Mouse (Mus musculus) CH12.LX (cell line): Measurements from ENCODE around the gene Mrpl49.

ENCODE experiments used
- CTCF ChIP-seq, 2 experiments: IDR thresholded peaks in 1 of 2; conservative IDR thresholded peaks in 1 of 2; 2 replicates each; pipeline ENCODE4 v1.5.1; 2011 to 2012; ENCODE audit warnings: low read depth in 2 of 2, low read length in 2 of 2, improper control_type of control experiment in 1 of 2, inconsistent platforms in 1 of 2, mild to moderate bottlenecking in 1 of 2, moderate library complexity in 1 of 2
- E2F4 ChIP-seq: IDR thresholded peaks from 2 replicates; pipeline ENCODE4 v1.6.1; 2011; ENCODE audit warnings: low read depth, low read length, improper control_type of control experiment; ENCODE audit not compliant: insufficient replicate concordance
- EP300 ChIP-seq: IDR thresholded peaks from 2 replicates; pipeline ENCODE4 v1.6.1; 2011; ENCODE audit warnings: low read length, improper control_type of control experiment
- GABPA ChIP-seq: IDR thresholded peaks from 2 replicates; pipeline ENCODE4 v1.6.1; 2012; ENCODE audit warnings: low read depth, low read length, improper control_type of control experiment, inconsistent platforms; ENCODE audit not compliant: insufficient replicate concordance
- JUN ChIP-seq: IDR thresholded peaks from 2 replicates; pipeline ENCODE4 v1.6.1; 2011; ENCODE audit warnings: low read depth, mild to moderate bottlenecking, low read length, improper control_type of control experiment, moderate library complexity; ENCODE audit not compliant: insufficient read depth
- MAX ChIP-seq: IDR thresholded peaks from 2 replicates; pipeline ENCODE4 v1.6.1; 2011; ENCODE audit warnings: low read length, improper control_type of control experiment
- MXI1 ChIP-seq: IDR thresholded peaks from 2 replicates; pipeline ENCODE4 v1.6.1; 2011; ENCODE audit warnings: mild to moderate bottlenecking, low read depth, low read length, improper control_type of control experiment
- POLR2A ChIP-seq: IDR thresholded peaks from 2 replicates; pipeline ENCODE4 v1.6.1; 2011; ENCODE audit warnings: low read depth, mild to moderate bottlenecking, improper control_type of control experiment, low read length
- TCF12 ChIP-seq: IDR thresholded peaks from 2 replicates; pipeline ENCODE4 v1.6.1; 2014; ENCODE audit warnings: low read depth, mild to moderate bottlenecking, inconsistent platforms, low read length, improper control_type of control experiment
- USF1 ChIP-seq: IDR thresholded peaks from 2 replicates; pipeline ENCODE4 v1.6.1; 2014; ENCODE audit warnings: low read depth, mild to moderate bottlenecking, inconsistent platforms, low read length, improper control_type of control experiment
- ZNF384 ChIP-seq: IDR thresholded peaks from 2 replicates; pipeline ENCODE4 v1.6.1; 2012; ENCODE audit warnings: low read depth, low read length, improper control_type of control experiment, inconsistent platforms

DNA sequence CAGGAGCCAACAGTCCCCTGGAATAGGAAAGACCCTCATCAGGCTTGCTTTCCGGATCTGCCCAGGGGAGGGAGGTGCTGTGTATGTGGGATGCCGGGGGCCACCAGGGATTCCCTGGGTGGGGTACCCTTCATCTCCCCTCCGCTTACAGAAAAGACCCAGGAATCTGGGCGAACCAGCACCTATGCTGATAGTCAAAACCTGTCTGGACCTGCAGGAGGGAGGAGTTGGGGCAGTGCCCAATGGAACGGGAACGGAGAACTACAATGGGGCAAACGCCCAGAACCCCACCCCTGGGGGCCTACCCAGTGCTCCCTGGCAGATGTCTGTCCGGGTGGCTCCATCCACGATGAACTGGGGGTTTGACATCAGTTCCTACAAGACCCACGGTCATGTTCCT, 43.9 kb downstream of the Mrpl49 start:
- TF ChIP-seq MXI1 = no peak
- TF ChIP-seq GABPA = no peak
- no peak for TF ChIP-seq CTCF (conservative IDR thresholded peaks at IDR 0.05 in 1 of 2, IDR thresholded peaks at IDR 0.05 in 1 of 2; ENCODE audit: low read depth in 2 of 2, low read length in 2 of 2)
- no peak for TF ChIP-seq USF1
- no peak for TF ChIP-seq ZNF384
- no peak for TF ChIP-seq JUN
- TF ChIP-seq POLR2A = no peak
- no peak for TF ChIP-seq TCF12
- no peak for TF ChIP-seq EP300
- TF ChIP-seq E2F4 = no peak
- TF ChIP-seq MAX = no peak
